Mouse (Mus musculus) C2C12 (cell line): ENCODE data around the gene Syt1. TPM values are rescaled to one million over a fixed set of nuclear protein-coding genes. Genes with fewer than 3 reads are reported as not detected.

Source experiments
- H3K27me3 ChIP-seq: one replicate; pipeline ENCODE4 v1.6.1; 2011; ENCODE audit not compliant: control insufficient read depth, insufficient read depth, insufficient read length
- H3K36me3 ChIP-seq: one replicate; pipeline ENCODE4 v1.6.1; 2011; ENCODE audit not compliant: control insufficient read depth, insufficient read depth
- H3K4me3 ChIP-seq: one replicate; pipeline ENCODE4 v1.5.1; 2011; ENCODE audit warnings: mild to moderate bottlenecking, control low read depth; ENCODE audit not compliant: poor library complexity, insufficient read depth, severe bottlenecking
- H3K79me2 ChIP-seq: one replicate; pipeline ENCODE4 v1.6.1; 2011; ENCODE audit not compliant: control insufficient read depth, insufficient read depth
- H3K79me3 ChIP-seq: one replicate; pipeline ENCODE4 v1.6.1; 2011; ENCODE audit warnings: low read depth, control low read depth
- H3ac ChIP-seq: one replicate; pipeline ENCODE3; 2011; ENCODE audit warnings: low read depth; ENCODE audit not compliant: control insufficient read depth, insufficient read length
- CEBPB ChIP-seq: IDR thresholded peaks from one replicate; pipeline ENCODE4 v1.6.1; 2011; ENCODE audit warnings: low read depth, mild to moderate bottlenecking, control low read depth, moderate library complexity
- CTCF ChIP-seq: IDR thresholded peaks from one replicate; pipeline ENCODE4 v1.5.1; 2011; ENCODE audit not compliant: control insufficient read depth, insufficient read depth, insufficient read length
- FOSL1 ChIP-seq: IDR thresholded peaks from one replicate; pipeline ENCODE4 v1.8.0; 2011; ENCODE audit warnings: mild to moderate bottlenecking, low read length; ENCODE audit not compliant: poor library complexity, insufficient read depth, severe bottlenecking
- MAX ChIP-seq: IDR thresholded peaks from one replicate; pipeline ENCODE4 v1.6.1; 2011; ENCODE audit warnings: mild to moderate bottlenecking, control low read depth
- MYOD1 ChIP-seq: IDR thresholded peaks from one replicate; pipeline ENCODE4 v1.6.1; 2011; ENCODE audit warnings: low read depth; ENCODE audit not compliant: control insufficient read depth, insufficient read length
- MYOG ChIP-seq: IDR thresholded peaks from one replicate; pipeline ENCODE4 v1.6.1; 2011; ENCODE audit not compliant: control insufficient read depth, insufficient read length; ENCODE audit errors: extremely low read depth
- USF1 ChIP-seq: IDR thresholded peaks from one replicate; pipeline ENCODE4 v1.6.1; 2011; ENCODE audit warnings: low read depth, mild to moderate bottlenecking, control low read depth, moderate library complexity
- long read RNA-seq, 2 experiments: library from polyadenylated mRNA; unstranded; transcript quantifications; one replicate each; pipeline ENCODE4 v2.0.0; 2019 to 2020
- polyA plus RNA-seq: library from polyadenylated mRNA; unstranded; fragments of >200 nt; fragmentation: generic; extraction: Trizol; gene quantifications from one replicate; pipeline ENCODE4 v1.2.1, GENCODE M21; 2012; ENCODE audit warnings: missing spikeins

The Syt1 gene
- polyA plus RNA-seq = 0.09 TPM
- long read RNA-seq, experiment 1 = 0 reads
- long read RNA-seq, experiment 2 = 0 reads

- Histone ChIP-seq H3K27me3 (no peaks in the 10 kb centered on the region), H3K79me2 (no peaks in the 10 kb centered on the region), H3ac (peak within 1 kb of the TSS; percentile 33), H3K4me3 (peak within 1 kb of the TSS; percentile 19), H3K36me3 (no peaks in the 10 kb centered on the region), H3K79me3 (no peaks in the 10 kb centered on the region)
- TF ChIP-seq MYOD1 (no peak), CTCF (no peak), FOSL1 (no peak), CEBPB (no peak)
Observed at GRCm38 (mm10) chr10:109010241-109011193, at the start of gene Syt1. Syt1 (minus strand) TSS chr10:109010982.

- Histone ChIP-seq H3K36me3 (no peaks in the 10 kb centered on the region), H3K79me2 (no peaks in the 10 kb centered on the region), H3K79me3 (no peaks in the 10 kb centered on the region), H3K27me3 (no peaks in the 10 kb centered on the region), H3ac (no peak overlapping the region), H3K4me3 (no peak overlapping the region)
- TF ChIP-seq FOSL1 = no peak
- no peak for TF ChIP-seq MYOG
- TF ChIP-seq CEBPB = no peak
- no peak for TF ChIP-seq MAX
- TF ChIP-seq CTCF = no peak
- TF ChIP-seq USF1 = no peak
- no peak for TF ChIP-seq MYOD1
Observed at GRCm38 (mm10) chr10:109056500-109056899, 45.7 kb upstream of the Syt1 start.

GRCm38 (mm10) chr10:109047537-109047936, 36.8 kb upstream of the Syt1 start:
- Histone ChIP-seq H3K27me3 (no peaks in the 10 kb centered on the region), H3ac (no peak overlapping the region), H3K36me3 (no peaks in the 10 kb centered on the region), H3K4me3 (no peak overlapping the region), H3K79me2 (no peaks in the 10 kb centered on the region), H3K79me3 (no peaks in the 10 kb centered on the region)
- TF ChIP-seq MYOD1 = no peak
- no peak for TF ChIP-seq MYOG
- TF ChIP-seq FOSL1 = no peak
- no peak for TF ChIP-seq CEBPB
- TF ChIP-seq USF1 = no peak

GRCm38 (mm10) chr10:109046988-109047387, 36.2 kb upstream of the Syt1 start:
- Histone ChIP-seq H3K27me3 (no peaks in the 10 kb centered on the region), H3ac (no peak overlapping the region), H3K79me3 (no peaks in the 10 kb centered on the region), H3K4me3 (no peak overlapping the region), H3K36me3 (no peaks in the 10 kb centered on the region), H3K79me2 (no peaks in the 10 kb centered on the region)
- TF ChIP-seq CEBPB (no peak), MAX (no peak), MYOG (no peak), MYOD1 (no peak), USF1 (no peak), FOSL1 (no peak), CTCF (no peak)

- H3K27me3 ChIP-seq = no peaks in the 10 kb centered on the region
- TF ChIP-seq MAX (no peak), CTCF (no peak), MYOD1 (no peak), CEBPB (no peak), USF1 (no peak), MYOG (no peak)
- no peaks in the 10 kb centered on the region for H3K79me2 ChIP-seq
- H3K4me3 ChIP-seq = peak overlapping the region; percentile 19
- H3K36me3 ChIP-seq = no peaks in the 10 kb centered on the region
- H3ac ChIP-seq = peak overlapping the region; percentile 33
- H3K79me3 ChIP-seq = no peaks in the 10 kb centered on the region
Observed at GRCm38 (mm10) chr10:109011226-109012165, 714 bp upstream of the Syt1 start.
